ENCODE assay signal across 17 mouse cellular contexts in the genomic region with DNA sequence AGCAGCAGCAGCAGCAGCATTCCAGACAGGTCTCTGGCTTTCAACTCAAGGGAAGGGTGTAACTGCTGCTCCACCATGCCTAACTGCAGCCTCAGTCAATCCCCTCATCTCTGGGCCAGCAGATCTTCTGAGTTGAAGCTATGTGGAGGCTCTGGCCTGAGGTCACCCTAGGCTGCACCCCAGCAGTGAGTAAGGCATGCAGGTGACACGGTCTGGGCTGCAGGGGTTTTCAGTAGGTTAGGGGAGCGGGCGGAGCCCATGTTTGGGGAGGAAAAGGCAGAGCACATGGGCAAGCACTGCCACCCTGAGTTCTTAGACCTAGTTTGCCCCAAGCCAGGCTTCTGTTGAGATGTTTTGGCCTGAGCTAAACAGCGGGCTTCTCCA. TPM values are rescaled to one million over a fixed set of nuclear protein-coding genes. Genes with fewer than 3 reads are reported as not detected.
DNase-seq lines count a peak whose midpoint lies in the region; ATAC-seq and TF ChIP-seq lines count a peak whose summit lies in the region.
"Had no signal": no experiment of that assay in that cellular context is flagged by ENCODE, and none has a peak within 500 bp of the region (broad histone marks: within the 10 kb centered on the region; RNA-seq: fewer than 3 reads in every experiment).

No protein-coding gene starts in this region.

- no peaks in the 10 kb centered on the region for H3K36me3 ChIP-seq in neural tube, embryonic 11.5 days (ENCODE audit: control insufficient read depth, insufficient read depth, low read length)
- H3K36me3 ChIP-seq in hindbrain, embryonic 14.5 days (replicated peaks; ENCODE audit: control insufficient read depth, insufficient read depth) = peaks cover 6% of the 10 kb centered on the region
- no peaks in the 10 kb centered on the region for H3K36me3 ChIP-seq in liver, postnatal 0 days (replicated peaks; ENCODE audit: insufficient read depth, low read length)

- no peak for TF ChIP-seq POLR2A in olfactory bulb, adult 2 months (IDR thresholded peaks at IDR 0.05; ENCODE audit: insufficient read depth, low read depth, low read length)

- WGBS in neural tube, embryonic 11.5 days = 73% methylated on average over 4 of the region's 4 CpGs
- 57% methylated on average over 4 of the region's 4 CpGs for WGBS in hindbrain, embryonic 14.5 days
- WGBS in olfactory bulb, adult 2 months = 79% methylated on average over 4 of the region's 4 CpGs
- whole genome bisulfite sequencing in liver, postnatal 0 days (ENCODE audit: insufficient replicate concordance) = 65% methylated on average over 4 of the region's 4 CpGs

- no peaks in the 10 kb centered on the region for H3K9me3 ChIP-seq in neural tube, embryonic 11.5 days (ENCODE audit: control insufficient read depth, low read length)
- H3K9me3 ChIP-seq in hindbrain, embryonic 14.5 days (ENCODE audit: control insufficient read depth, low read length) = no peaks in the 10 kb centered on the region
- H3K9me3 ChIP-seq in liver, postnatal 0 days (ENCODE audit: low read length) = no peaks in the 10 kb centered on the region
- H3K9me3 ChIP-seq: limb, embryonic 13.5 days had no signal

- H3K27me3 ChIP-seq in neural tube, embryonic 11.5 days (ENCODE audit: control insufficient read depth, insufficient read depth, low read length) = no peaks in the 10 kb centered on the region
- H3K27me3 ChIP-seq in hindbrain, embryonic 14.5 days (ENCODE audit: control insufficient read depth, insufficient read depth, low read length) = no peaks in the 10 kb centered on the region
- H3K27me3 ChIP-seq in liver, postnatal 0 days (ENCODE audit: insufficient read depth, low read length) = no peaks in the 10 kb centered on the region
- H3K27me3 ChIP-seq: limb, embryonic 13.5 days had no signal

- no peak for TF ChIP-seq EP300 in liver, postnatal 0 days (IDR thresholded peaks at IDR 0.05; ENCODE audit: low read depth)

- DNase-seq in cerebellum, adult 9-11 months = peak; percentile 58
- DNase-seq in cerebellum, adult 9-10 months = no peak
- no peak for DNase-seq in neural tube, embryonic 11.5 days (ENCODE audit: low spot score)
- no peak for DNase-seq in neural tube, embryonic 10.5 days (ENCODE audit: extremely low spot score, low spot score)
- no peak for DNase-seq in hindbrain, embryonic 14.5 days (ENCODE audit: low spot score)
- no peak for DNase-seq in MN1 (ENCODE audit: low spot score)
- no peak for DNase-seq in liver, postnatal 0 days
- DNase-seq: adrenal gland, adult 2 months; heart, postnatal 36 days; kidney, adult 11 months; lung, adult 18-20 months had no signal

- TF ChIP-seq CTCF in olfactory bulb, adult 2 months (IDR thresholded peaks at IDR 0.05; ENCODE audit: insufficient read depth, low read depth, low read length) = no peak
- TF ChIP-seq CTCF in liver, postnatal 0 days (IDR thresholded peaks at IDR 0.05; ENCODE audit: low read depth) = no peak

- no peak overlapping the region for H3K4me2 ChIP-seq in neural tube, embryonic 11.5 days (ENCODE audit: low read depth)
- H3K4me2 ChIP-seq in hindbrain, embryonic 14.5 days (replicated peaks) = no peak overlapping the region
- H3K4me2 ChIP-seq in liver, postnatal 0 days (ENCODE audit: low read depth, low read length) = no peak overlapping the region
- H3K4me2 ChIP-seq: limb, embryonic 13.5 days had no signal

- peak overlapping the region; percentile 74 for H3K27ac ChIP-seq in neural tube, embryonic 11.5 days (ENCODE audit: low read depth, low read length)
- H3K27ac ChIP-seq in hindbrain, embryonic 14.5 days = peak overlapping the region; percentile 81
- 0 out of 2 replicates have a peak overlapping the region, but pooled peaks have one; percentile 32 for H3K27ac ChIP-seq in olfactory bulb, adult 2 months (ENCODE audit: insufficient read depth, low read depth, low read length)
- H3K27ac ChIP-seq in liver, postnatal 0 days (ENCODE audit: low read depth) = no peak overlapping the region
- H3K27ac ChIP-seq: limb, embryonic 13.5 days had no signal

- peaks cover 6% of the 10 kb centered on the region; the same call in 1 of the 2 replicates for H3K4me1 ChIP-seq in neural tube, embryonic 11.5 days (ENCODE audit: control insufficient read depth, insufficient read depth, low read length)
- no peaks in the 10 kb centered on the region; the same call in 1 of the 2 replicates for H3K4me1 ChIP-seq in hindbrain, embryonic 14.5 days (replicated peaks; ENCODE audit: control insufficient read depth, insufficient read depth, low read length)
- peaks cover 26% of the 10 kb centered on the region for H3K4me1 ChIP-seq in olfactory bulb, adult 2 months (ENCODE audit: control insufficient read depth, insufficient read depth, low read length)
- H3K4me1 ChIP-seq in liver, postnatal 0 days (ENCODE audit: insufficient read depth) = no peaks in the 10 kb centered on the region

- no peak overlapping the region for H3K4me3 ChIP-seq in neural tube, embryonic 11.5 days (ENCODE audit: low read depth, low read length)
- H3K4me3 ChIP-seq in hindbrain, embryonic 14.5 days (replicated peaks; ENCODE audit: low read length) = no peak overlapping the region
- no peak overlapping the region for H3K4me3 ChIP-seq in olfactory bulb, adult 2 months (ENCODE audit: insufficient read depth, low read depth, low read length)
- H3K4me3 ChIP-seq in liver, postnatal 0 days (ENCODE audit: low read depth, low read length) = no peak overlapping the region
- H3K4me3 ChIP-seq: erythroblast, embryonic 14.5 days; limb, embryonic 13.5 days; myocyte had no signal

- no peak for ATAC-seq in neural tube, embryonic 11.5 days (ENCODE audit: insufficient read depth, low FRiP score, low TSS enrichment)
- no peak for ATAC-seq in hindbrain, embryonic 14.5 days (ENCODE audit: low FRiP score)
- ATAC-seq in liver, postnatal 0 days = no peak

- no peak overlapping the region for H3K9ac ChIP-seq in neural tube, embryonic 11.5 days (ENCODE audit: low read length)
- H3K9ac ChIP-seq in hindbrain, embryonic 14.5 days = no peak overlapping the region
- no peak overlapping the region for H3K9ac ChIP-seq in liver, postnatal 0 days (replicated peaks)
- H3K9ac ChIP-seq: limb, embryonic 13.5 days had no signal

RNA-seq across cellular contexts. Expression of a gene that starts 22.4 kb away (rescaled TPM):
- polyA plus RNA-seq in neural tube, embryonic 11.5 days (2014; fragmentation: Nextera tagmentation; extraction: Ambion mirVana) = 26.6 and 27.8 TPM in 2 replicates
- polyA plus RNA-seq in hindbrain, embryonic 14.5 days (2014; fragmentation: Nextera tagmentation; extraction: Ambion mirVana) = 27.5 and 31.2 TPM in 2 replicates
- polyA plus RNA-seq in olfactory bulb, adult 2 months (2012; ENCODE audit: insufficient read depth, insufficient read length, low replicate concordance, missing spikeins) = not detected in 2 replicates
- polyA plus RNA-seq in liver, postnatal 0 days (2015; fragmentation: Nextera tagmentation; extraction: Ambion mirVana) = 1.3 and 1.4 TPM in 2 replicates
- polyA plus RNA-seq: erythroblast, embryonic 14.5 days had no signal

RNA-seq across cellular contexts. Expression of a gene that starts 25.3 kb away (rescaled TPM):
- polyA plus RNA-seq in neural tube, embryonic 11.5 days (2014; fragmentation: Nextera tagmentation; extraction: Ambion mirVana) = 14.8 and 15.3 TPM in 2 replicates
- 12.3 and 13.1 TPM in 2 replicates for polyA plus RNA-seq in hindbrain, embryonic 14.5 days (2014; fragmentation: Nextera tagmentation; extraction: Ambion mirVana)
- not detected in 2 replicates for polyA plus RNA-seq in olfactory bulb, adult 2 months (2012; ENCODE audit: insufficient read depth, insufficient read length, low replicate concordance, missing spikeins)
- 0.80 and 0.99 TPM in 2 replicates for polyA plus RNA-seq in liver, postnatal 0 days (2015; fragmentation: Nextera tagmentation; extraction: Ambion mirVana)

RNA-seq across cellular contexts. Expression of a gene that starts 33.2 kb away (rescaled TPM):
- polyA plus RNA-seq in neural tube, embryonic 11.5 days (2014; fragmentation: Nextera tagmentation; extraction: Ambion mirVana) = not detected in 2 replicates
- not detected in 2 replicates for polyA plus RNA-seq in hindbrain, embryonic 14.5 days (2014; fragmentation: Nextera tagmentation; extraction: Ambion mirVana)
- polyA plus RNA-seq in olfactory bulb, adult 2 months (2012; ENCODE audit: insufficient read depth, insufficient read length, low replicate concordance, missing spikeins) = not detected in 2 replicates
- polyA plus RNA-seq in liver, postnatal 0 days (2015; fragmentation: Nextera tagmentation; extraction: Ambion mirVana) = not detected in 2 replicates
- polyA plus RNA-seq: adrenal gland, adult 2 months; erythroblast, embryonic 14.5 days; large intestine, adult 2 months; limb, embryonic 13.5 days; myocyte; urinary bladder, adult 2 months had no signal

Comparison
In these comparisons a context has a peak if more than half of its experiments do, and no peak if none do; other contexts are left out.
1. RNA of a gene that starts 22.4 kb away (polyA plus RNA-seq): 27.5 to 31.2 TPM in hindbrain, embryonic 14.5 days and 26.6 to 27.8 TPM in neural tube, embryonic 11.5 days; 1.3 to 1.4 TPM in liver, postnatal 0 days and not detected in olfactory bulb, adult 2 months; every median in the first group is over 10 times any median in the second.